Comparison of ENCODE assay signal across 8 mouse cellular contexts in genomic region chr17:56350694-56351093, GRCm38 (mm10). TPM values are rescaled to one million over a fixed set of nuclear protein-coding genes. Genes with fewer than 3 reads are reported as not detected.
DNase-seq lines count a peak whose midpoint lies in the region; ATAC-seq lines count a peak whose summit lies in the region.

No protein-coding gene starts in this region.

- H3K4me3 ChIP-seq in hindbrain, embryonic 15.5 days: no peak overlapping the region

- ATAC-seq in hindbrain, embryonic 15.5 days (ENCODE audit: low FRiP score, low read depth): peak; percentile 52
- peak; percentile 82 for ATAC-seq in megakaryocyte progenitor cell, adult 5-6 weeks (replicated peaks; ENCODE audit: poor library complexity)

- no peak overlapping the region for H3K27ac ChIP-seq in hindbrain, embryonic 15.5 days (replicated peaks)

- H3K4me2 ChIP-seq in hindbrain, embryonic 15.5 days: no peak overlapping the region

- H3K27me3 ChIP-seq in hindbrain, embryonic 15.5 days: no peaks in the 10 kb centered on the region

- peak; percentile 36 for DNase-seq in WW6 (ENCODE audit: low read depth, low spot score)
- peak; percentile 88 to 94 for DNase-seq in cerebellum, postnatal 25 days
- DNase-seq in gastrocnemius, adult 18-20 months (ENCODE audit: low spot score): peak; percentile 84
- peak; percentile 74 to 79 for DNase-seq in layer of hippocampus, postnatal 36 days
- peak; percentile 76 to 86 for DNase-seq in right cerebral cortex, postnatal 10 days (ENCODE audit: low spot score in 2 of 2)
- DNase-seq in urinary bladder, postnatal 25 days (ENCODE audit: low spot score): peak; percentile 82

- no peaks in the 10 kb centered on the region for H3K9me3 ChIP-seq in hindbrain, embryonic 15.5 days

- peaks cover 17% of the 10 kb centered on the region; the same call in 1 of the 2 replicates for H3K4me1 ChIP-seq in hindbrain, embryonic 15.5 days (replicated peaks)

- WGBS in hindbrain, embryonic 15.5 days: 38% methylated on average over 2 of the region's 2 CpGs

- H3K36me3 ChIP-seq in hindbrain, embryonic 15.5 days: peaks cover 30% of the 10 kb centered on the region

- H3K9ac ChIP-seq in hindbrain, embryonic 15.5 days: no peak overlapping the region

RNA-seq across cellular contexts. Expression of gene Kdm4b, which starts 24.8 kb away (rescaled TPM):
- 10 to 100 TPM; 20.1 to 23.1 TPM for total RNA-seq in gastrocnemius, adult 18-20 months (2021)
- 71.5 and 73.7 TPM in 2 replicates for polyA plus RNA-seq in hindbrain, embryonic 15.5 days (2015; fragmentation: Nextera tagmentation; extraction: Ambion mirVana)
- 10 to 100 TPM; 84.3 to 96.2 TPM for total RNA-seq in layer of hippocampus, postnatal 36 days (2021)
- 6.7 and 8.5 TPM in 2 replicates for total RNA-seq in megakaryocyte progenitor cell, adult 5-6 weeks (2015)
- 5.9 and 7.3 TPM in 2 replicates for total RNA-seq in megakaryocyte progenitor cell, adult 5-6 weeks (2017)

RNA-seq across cellular contexts. Expression of gene Uhrf1, which starts 47.6 kb away (rescaled TPM):
- under 1 TPM; 0.19 to 0.23 TPM for total RNA-seq in gastrocnemius, adult 18-20 months (2021)
- polyA plus RNA-seq in hindbrain, embryonic 15.5 days (2015; fragmentation: Nextera tagmentation; extraction: Ambion mirVana): 29.7 and 31.9 TPM in 2 replicates
- 1 to 10 TPM; 1.2 to 1.3 TPM for total RNA-seq in layer of hippocampus, postnatal 36 days (2021)
- 67.8 and 80.7 TPM in 2 replicates for total RNA-seq in megakaryocyte progenitor cell, adult 5-6 weeks (2015)
- total RNA-seq in megakaryocyte progenitor cell, adult 5-6 weeks (2017): 151 and 160 TPM in 2 replicates

RNA-seq across cellular contexts. Expression of gene Arrdc5, which starts 50.6 kb away (rescaled TPM):
- total RNA-seq in gastrocnemius, adult 18-20 months (2021): not detected
- polyA plus RNA-seq in hindbrain, embryonic 15.5 days (2015; fragmentation: Nextera tagmentation; extraction: Ambion mirVana): not detected in 2 replicates
- total RNA-seq in layer of hippocampus, postnatal 36 days (2021): not detected
- total RNA-seq in megakaryocyte progenitor cell, adult 5-6 weeks (2015): not detected in 2 replicates
- total RNA-seq in megakaryocyte progenitor cell, adult 5-6 weeks (2017): not detected in 2 replicates

RNA-seq across cellular contexts. Expression of gene Plin3, which starts 58.0 kb away (rescaled TPM):
- total RNA-seq in gastrocnemius, adult 18-20 months (2021): 10 to 100 TPM; 32.4 to 50.3 TPM
- polyA plus RNA-seq in hindbrain, embryonic 15.5 days (2015; fragmentation: Nextera tagmentation; extraction: Ambion mirVana): 16.6 and 17.5 TPM in 2 replicates
- total RNA-seq in layer of hippocampus, postnatal 36 days (2021): 10 to 100 TPM; 10.9 to 15.0 TPM
- total RNA-seq in megakaryocyte progenitor cell, adult 5-6 weeks (2015): 7.3 and 8.1 TPM in 2 replicates
- 28.1 TPM in 2 replicates for total RNA-seq in megakaryocyte progenitor cell, adult 5-6 weeks (2017)

Comparison
In these comparisons a context has a peak if more than half of its experiments do, and no peak if none do; other contexts are left out.
1. DNase-seq: peak in every context shown above with its lines; median percentile 91 in cerebellum, postnatal 25 days; 84 in gastrocnemius, adult 18-20 months; 82 in urinary bladder, postnatal 25 days; 81 in right cerebral cortex, postnatal 10 days; 76 in layer of hippocampus, postnatal 36 days; 36 in WW6.
2. RNA of gene Uhrf1, which starts 47.6 kb away (total RNA-seq): 67.8 to 160 TPM in megakaryocyte progenitor cell, adult 5-6 weeks; 1.2 to 1.3 TPM in layer of hippocampus, postnatal 36 days and 0.19 to 0.23 TPM in gastrocnemius, adult 18-20 months; every median in the first group is over 10 times any median in the second.